ENCODE assay signal across 12 mouse cellular contexts in the genomic region with DNA sequence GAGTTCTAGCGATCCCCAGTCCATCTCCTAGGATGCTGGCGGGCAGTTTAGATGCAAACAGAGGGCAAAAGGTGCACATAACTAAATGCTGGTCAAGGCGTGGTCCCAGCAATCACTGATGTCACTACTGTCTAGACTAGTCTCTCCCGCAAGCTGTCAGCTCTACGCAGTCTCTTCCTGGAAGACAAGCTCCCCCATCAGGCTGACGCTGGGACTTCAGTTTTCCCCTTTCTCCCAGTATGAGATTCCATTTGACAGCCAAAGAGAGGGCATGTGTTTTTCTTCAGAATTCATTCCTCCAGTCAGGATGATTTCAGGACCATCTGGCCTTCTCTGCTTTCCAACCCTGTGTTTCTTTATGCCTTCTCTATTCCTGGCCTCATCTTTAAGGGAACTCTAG.
DNase-seq lines count a peak whose midpoint lies in the region; TF ChIP-seq lines count a peak whose summit lies in the region.
"Had no signal": no experiment of that assay in that cellular context is flagged by ENCODE, and none has a peak within 500 bp of the region (broad histone marks: within the 10 kb centered on the region; RNA-seq: fewer than 3 reads in every experiment).

No protein-coding gene starts in this region.

- intact Hi-C loops in heart, postnatal 14 days (cut with DNase I) = no loop called here

- WGBS in thymus, adult 2 months = 59% methylated on average over 6 of the region's 6 CpGs

- no peaks in the 10 kb centered on the region; a peak in 1 of 4 replicates for H3K27me3 ChIP-seq in MEL (ENCODE audit: control insufficient read depth in 1 of 2, insufficient read depth in 2 of 2, low read length in 2 of 2)
- H3K27me3 ChIP-seq in thymus, adult 2 months (ENCODE audit: control insufficient read depth, insufficient read depth, low read length) = no peaks in the 10 kb centered on the region
- H3K27me3 ChIP-seq: heart, embryonic 13.5 days; limb, embryonic 13.5 days; neural tube, embryonic 12.5 days had no signal

- peak; percentile 56 for TF ChIP-seq RAD21 in MEL (IDR thresholded peaks at IDR 0.05; ENCODE audit: low read depth, low read length)

- no peaks in the 10 kb centered on the region for H3K36me3 ChIP-seq in MEL (ENCODE audit: control insufficient read depth in 1 of 2, insufficient read depth in 2 of 2, low read length in 2 of 2)
- H3K36me3 ChIP-seq in thymus, adult 2 months (ENCODE audit: control insufficient read depth, insufficient read depth, low read length) = no peaks in the 10 kb centered on the region
- H3K36me3 ChIP-seq: heart, embryonic 13.5 days; limb, embryonic 13.5 days; neural tube, embryonic 12.5 days had no signal

- H3K4me1 ChIP-seq in MEL (ENCODE audit: control insufficient read depth in 1 of 2, insufficient read depth in 2 of 2, low read length in 2 of 2) = no peaks in the 10 kb centered on the region
- no peaks in the 10 kb centered on the region for H3K4me1 ChIP-seq in thymus, adult 2 months (replicated peaks; ENCODE audit: control insufficient read depth, insufficient read depth, low read length)
- H3K4me1 ChIP-seq: heart, embryonic 13.5 days; limb, embryonic 13.5 days; neural tube, embryonic 12.5 days had no signal

- DNase-seq in adrenal gland, adult (ENCODE audit: inconsistent age in 2 of 2, low spot score in 1 of 2) = peak; percentile 29 to 80
- DNase-seq in adrenal gland, adult 8-10 months = no peak
- peak; percentile 58 for DNase-seq in layer of hippocampus, adult 11-12 months (ENCODE audit: low spot score)
- no peak for DNase-seq in layer of hippocampus, postnatal 36 days
- peak; percentile 10 for DNase-seq in MEL (ENCODE audit: low read depth, low spot score)
- DNase-seq in embryo, embryonic 10.5 days (ENCODE audit: low spot score) = peak; percentile 58
- no peak for DNase-seq in heart, postnatal 14 days
- DNase-seq in thymus, adult 2 months = no peak
- DNase-seq: thymus, postnatal 4 days had no signal

- no peaks in the 10 kb centered on the region for H3K9me3 ChIP-seq in MEL (replicated peaks; ENCODE audit: insufficient read depth, low read length)
- H3K9me3 ChIP-seq: heart, embryonic 13.5 days; limb, embryonic 13.5 days; neural tube, embryonic 12.5 days had no signal

- no peak overlapping the region for H3K27ac ChIP-seq in MEL (ENCODE audit: control insufficient read depth, low read depth, low read length)
- H3K27ac ChIP-seq in thymus, adult 2 months (ENCODE audit: control insufficient read depth, insufficient read depth, low read length) = no peak overlapping the region
- H3K27ac ChIP-seq: heart, embryonic 13.5 days; limb, embryonic 13.5 days; neural tube, embryonic 12.5 days had no signal

- peak in 2 of 3 experiments; percentile 33 to 42; a peak in 5 of 6 replicates for TF ChIP-seq CTCF in MEL (IDR thresholded peaks at IDR 0.05 in 2 of 3, conservative IDR thresholded peaks at IDR 0.05 in 1 of 3; ENCODE audit: control insufficient read depth in 1 of 3, insufficient read depth in 1 of 3, low read depth in 2 of 3, low read length in 3 of 3, poor library complexity in 1 of 3, severe bottlenecking in 1 of 3)
- no peak for TF ChIP-seq CTCF in thymus, adult 2 months (IDR thresholded peaks at IDR 0.05; ENCODE audit: borderline replicate concordance, control insufficient read depth, extremely low read depth, insufficient read depth, low read length, poor library complexity)

- H3K79me2 ChIP-seq in MEL (ENCODE audit: control insufficient read depth, insufficient read depth, low read length, poor library complexity) = no peaks in the 10 kb centered on the region

- TF ChIP-seq POLR2A in MEL (IDR thresholded peaks at IDR 0.05; ENCODE audit: control insufficient read depth in 1 of 2, insufficient read depth in 1 of 2, low read depth in 1 of 2, low read length in 2 of 2, poor library complexity in 1 of 2) = no peak
- no peak for TF ChIP-seq POLR2A in thymus, adult 2 months (IDR thresholded peaks at IDR 0.05; ENCODE audit: control insufficient read depth, extremely low read depth, insufficient read depth, low read length, poor library complexity)

- no peak overlapping the region for H3K4me3 ChIP-seq in MEL (ENCODE audit: control insufficient read depth in 1 of 2, insufficient read depth in 1 of 2, low read depth in 2 of 2, low read length in 2 of 2)
- H3K4me3 ChIP-seq in thymus, adult 2 months (ENCODE audit: control insufficient read depth, insufficient read depth, low read length) = no peak overlapping the region
- H3K4me3 ChIP-seq: heart, embryonic 13.5 days; limb, embryonic 13.5 days; neural tube, embryonic 12.5 days had no signal

- H3K9ac ChIP-seq in MEL (ENCODE audit: control insufficient read depth, low read depth, low read length, poor library complexity, severe bottlenecking) = no peak overlapping the region
- H3K9ac ChIP-seq: heart, embryonic 13.5 days; limb, embryonic 13.5 days; neural tube, embryonic 12.5 days had no signal

- no peak for TF ChIP-seq EP300 in MEL (IDR thresholded peaks at IDR 0.05; ENCODE audit: low read depth in 1 of 2, low read length in 2 of 2)

TF ChIP-seq in MEL, 35 proteins besides CTCF, POLR2A, EP300 and RAD21:
- no peak for TF ChIP-seq RCOR1 (IDR thresholded peaks at IDR 0.05; ENCODE audit: low read depth, low read length)
- TF ChIP-seq ZC3H11A (IDR thresholded peaks at IDR 0.05; ENCODE audit: low read depth, low read length) = 0 out of 2 replicates have a peak, but pooled peaks have one; percentile 26
- peak; percentile 51 for TF ChIP-seq SMC3 (IDR thresholded peaks at IDR 0.05; ENCODE audit: low read depth, low read length)
TF ChIP-seq in MEL: peak in this region for 2.

Comparison
In these comparisons a context has a peak if more than half of its experiments do, and no peak if none do; other contexts are left out.
1. DNase-seq: peak in adrenal gland, adult (2 of 2), layer of hippocampus, adult 11-12 months (single experiment), MEL (single experiment) and embryo, embryonic 10.5 days (single experiment); none in adrenal gland, adult 8-10 months (single experiment), layer of hippocampus, postnatal 36 days (0 of 2), heart, postnatal 14 days (0 of 2) and thymus, adult 2 months (single experiment).